Comparison of ENCODE assay signal across 12 mouse cellular contexts in the genomic region with DNA sequence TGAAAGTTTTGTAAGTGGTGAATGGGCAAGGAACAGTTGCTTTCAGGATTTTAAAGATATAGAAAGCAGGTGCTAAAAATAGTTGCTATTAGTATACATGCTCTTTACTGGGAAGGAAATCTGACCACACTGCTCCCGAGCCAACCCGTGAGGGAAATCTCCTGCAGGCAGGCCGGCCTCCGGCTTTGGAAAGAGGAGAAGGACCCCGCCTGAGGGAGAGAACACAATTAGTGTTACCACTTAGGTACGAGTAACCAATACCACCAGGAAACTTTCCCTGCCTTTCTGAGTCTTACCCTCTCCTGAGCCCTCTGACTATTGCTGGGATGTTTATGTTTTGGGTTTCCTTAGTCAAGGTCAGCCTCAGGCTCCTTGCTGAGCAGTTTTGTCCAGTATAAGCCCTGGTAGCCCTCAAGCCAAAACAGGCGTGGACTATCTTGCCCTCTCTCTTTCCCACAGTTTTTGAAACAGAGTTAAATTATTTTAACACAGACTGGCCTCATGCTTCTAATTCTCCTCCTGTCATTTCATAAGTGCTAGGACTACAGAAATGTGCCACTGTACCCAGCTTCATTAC. TPM values are rescaled to one million over a fixed set of nuclear protein-coding genes. Genes with fewer than 3 reads are reported as not detected.
DNase-seq lines count a peak whose midpoint lies in the region; ATAC-seq and TF ChIP-seq lines count a peak whose summit lies in the region.
"Had no signal": no experiment of that assay in that cellular context is flagged by ENCODE, and none has a peak within 500 bp of the region (broad histone marks: within the 10 kb centered on the region; RNA-seq: fewer than 3 reads in every experiment).

No protein-coding gene starts in this region.

- no peak overlapping the region for H3K4me3 ChIP-seq in kidney, adult 2 months (ENCODE audit: insufficient read depth, low read depth, low read length)
- no peak overlapping the region for H3K4me3 ChIP-seq in testis, adult 2 months (ENCODE audit: control insufficient read depth, low read depth, low read length)
- no peak overlapping the region for H3K4me3 ChIP-seq in stomach, postnatal 0 days (ENCODE audit: low read depth, low read length)
- H3K4me3 ChIP-seq: hindbrain, embryonic 10.5 days had no signal

- TF ChIP-seq EP300 in stomach, postnatal 0 days (optimal IDR thresholded peaks at IDR 0.05): no peak

- no peak for TF ChIP-seq POLR2A in kidney, adult 2 months (IDR thresholded peaks at IDR 0.05; ENCODE audit: low read depth, low read length)
- TF ChIP-seq POLR2A in testis, adult 2 months (IDR thresholded peaks at IDR 0.05; ENCODE audit: control insufficient read depth, low read depth, low read length): no peak

- no peak for TF ChIP-seq CTCF in kidney, adult 2 months (conservative IDR thresholded peaks at IDR 0.05; ENCODE audit: insufficient read depth, insufficient read length, low read depth, low read length)
- no peak for TF ChIP-seq CTCF in testis, adult 2 months (IDR thresholded peaks at IDR 0.05; ENCODE audit: control insufficient read depth, insufficient read depth, insufficient replicate concordance, low read depth, low read length)
- no peak for TF ChIP-seq CTCF in stomach, postnatal 0 days (IDR thresholded peaks at IDR 0.05; ENCODE audit: low read depth)

- H3K4me2 ChIP-seq in stomach, postnatal 0 days (replicated peaks; ENCODE audit: low read depth): no peak overlapping the region
- H3K4me2 ChIP-seq: liver, embryonic 11.5 days had no signal

- peak; percentile 29 for DNase-seq in embryo, embryonic 11 days
- no peak for DNase-seq in embryo, embryonic 9.5 days (ENCODE audit: extremely low spot score)
- peak; percentile 53 for DNase-seq in kidney, adult 2 months
- no peak for DNase-seq in kidney, postnatal 14 days
- no peak for DNase-seq in testis, postnatal 14 days (ENCODE audit: low spot score)
- no peak for DNase-seq in stomach, postnatal 0 days (ENCODE audit: low spot score)
- DNase-seq: thymus, postnatal 36 days had no signal

- H3K27ac ChIP-seq in kidney, adult 2 months (ENCODE audit: insufficient read depth, low read depth, low read length): peak overlapping the region; percentile 75
- H3K27ac ChIP-seq in testis, adult 2 months (ENCODE audit: control insufficient read depth, insufficient read depth, low read depth, low read length): peak overlapping the region; percentile 19; the same call in 1 of the 2 replicates
- peak overlapping the region; percentile 88 for H3K27ac ChIP-seq in stomach, postnatal 0 days (replicated peaks)

- no peak overlapping the region for H3K9ac ChIP-seq in stomach, postnatal 0 days (ENCODE audit: low read length)

- ATAC-seq in stomach, postnatal 0 days (ENCODE audit: low FRiP score, low TSS enrichment): no peak
- ATAC-seq in erythroblast, adult 5-6 weeks (replicated peaks; ENCODE audit: low FRiP score, poor library complexity, severe bottlenecking): no peak
- ATAC-seq: activated CD4-positive, CD25-positive, alpha-beta regulatory T cell, adult 4 months had no signal

- WGBS in kidney, adult 2 months: 66% methylated on average over 7 of the region's 7 CpGs
- 44% methylated on average over 7 of the region's 7 CpGs for WGBS in stomach, postnatal 0 days

- H3K36me3 ChIP-seq in kidney, adult 2 months (ENCODE audit: control insufficient read depth, insufficient read depth, low read length): no peaks in the 10 kb centered on the region; the same call in 1 of the 2 replicates
- 0 out of 2 replicates have a peak, but pooled peaks cover 1% of the 10 kb centered on the region for H3K36me3 ChIP-seq in testis, adult 2 months (ENCODE audit: control insufficient read depth, insufficient read depth, low read length)
- H3K36me3 ChIP-seq in stomach, postnatal 0 days (ENCODE audit: control insufficient read depth, insufficient read depth, low read length): no peaks in the 10 kb centered on the region; the same call in 1 of the 2 replicates

- no peaks in the 10 kb centered on the region for H3K9me3 ChIP-seq in stomach, postnatal 0 days (ENCODE audit: control insufficient read depth, low read length)

- H3K27me3 ChIP-seq in kidney, adult 2 months (replicated peaks; ENCODE audit: control insufficient read depth, insufficient read depth, low read length): no peaks in the 10 kb centered on the region
- no peaks in the 10 kb centered on the region for H3K27me3 ChIP-seq in testis, adult 2 months (ENCODE audit: control insufficient read depth, insufficient read depth, low read length)
- H3K27me3 ChIP-seq in stomach, postnatal 0 days (ENCODE audit: control insufficient read depth, insufficient read depth, low read length): no peaks in the 10 kb centered on the region

- peaks cover 25% of the 10 kb centered on the region for H3K4me1 ChIP-seq in kidney, adult 2 months (ENCODE audit: control insufficient read depth, insufficient read depth, low read length)
- H3K4me1 ChIP-seq in testis, adult 2 months (ENCODE audit: control insufficient read depth, insufficient read depth, low read length): peaks cover 6% of the 10 kb centered on the region; the same call in 1 of the 2 replicates
- peaks cover 22% of the 10 kb centered on the region for H3K4me1 ChIP-seq in stomach, postnatal 0 days (replicated peaks; ENCODE audit: control insufficient read depth, insufficient read depth)

RNA-seq across cellular contexts. Expression of gene Slc43a2, which starts 21.5 kb away (rescaled TPM):
- 148 and 174 TPM in 2 replicates for polyA plus RNA-seq in kidney, adult 2 months (2012; rRNA removed)
- polyA plus RNA-seq in testis, adult 2 months (2012; rRNA removed): 23.0 and 27.1 TPM in 2 replicates
- 5.7 and 6.4 TPM in 2 replicates for polyA plus RNA-seq in stomach, postnatal 0 days (2015; fragmentation: Nextera tagmentation; extraction: Ambion mirVana)
- total RNA-seq in erythroblast, adult 5-6 weeks (2015; ENCODE audit: low replicate concordance): 6.7 and 11.9 TPM in 2 replicates
- total RNA-seq in erythroblast, adult 5-6 weeks (2017; ENCODE audit: low replicate concordance): 9.1 and 14.9 TPM in 2 replicates

RNA-seq across cellular contexts. Expression of gene Pitpna, which starts 34.9 kb away (rescaled TPM):
- polyA plus RNA-seq in kidney, adult 2 months (2012; rRNA removed): 43.8 and 60.3 TPM in 2 replicates
- polyA plus RNA-seq in testis, adult 2 months (2012; rRNA removed): 39.4 and 41.3 TPM in 2 replicates
- polyA plus RNA-seq in stomach, postnatal 0 days (2015; fragmentation: Nextera tagmentation; extraction: Ambion mirVana): 79.3 and 84.3 TPM in 2 replicates
- 44.7 and 47.5 TPM in 2 replicates for total RNA-seq in erythroblast, adult 5-6 weeks (2015; ENCODE audit: low replicate concordance)
- 16.2 and 22.4 TPM in 2 replicates for total RNA-seq in erythroblast, adult 5-6 weeks (2017; ENCODE audit: low replicate concordance)

RNA-seq across cellular contexts. Expression of gene Scarf1, which starts 39.7 kb away (rescaled TPM):
- 13.3 and 17.3 TPM in 2 replicates for polyA plus RNA-seq in kidney, adult 2 months (2012; rRNA removed)
- 0.64 and 0.77 TPM in 2 replicates for polyA plus RNA-seq in testis, adult 2 months (2012; rRNA removed)
- 2.8 and 2.9 TPM in 2 replicates for polyA plus RNA-seq in stomach, postnatal 0 days (2015; fragmentation: Nextera tagmentation; extraction: Ambion mirVana)
- total RNA-seq in erythroblast, adult 5-6 weeks (2015; ENCODE audit: low replicate concordance): 0.42 TPM in 1 of 2 replicates, not detected in the other
- 0.42 and 1.4 TPM in 2 replicates for total RNA-seq in erythroblast, adult 5-6 weeks (2017; ENCODE audit: low replicate concordance)

RNA-seq across cellular contexts. Expression of gene Rilp, which starts 43.1 kb away (rescaled TPM):
- polyA plus RNA-seq in kidney, adult 2 months (2012; rRNA removed): 19.3 and 19.8 TPM in 2 replicates
- polyA plus RNA-seq in testis, adult 2 months (2012; rRNA removed): 0.58 and 0.94 TPM in 2 replicates
- 2.7 and 3.5 TPM in 2 replicates for polyA plus RNA-seq in stomach, postnatal 0 days (2015; fragmentation: Nextera tagmentation; extraction: Ambion mirVana)
- total RNA-seq in erythroblast, adult 5-6 weeks (2015; ENCODE audit: low replicate concordance): not detected in 2 replicates
- not detected in 2 replicates for total RNA-seq in erythroblast, adult 5-6 weeks (2017; ENCODE audit: low replicate concordance)
- polyA plus RNA-seq: activated CD4-positive, CD25-positive, alpha-beta regulatory T cell, adult 4 months had no signal

Comparison
In these comparisons a context has a peak if more than half of its experiments do, and no peak if none do; other contexts are left out.
1. DNase-seq: peak in embryo, embryonic 11 days (single experiment) and kidney, adult 2 months (single experiment); none in embryo, embryonic 9.5 days (single experiment), kidney, postnatal 14 days (single experiment), testis, postnatal 14 days (single experiment) and stomach, postnatal 0 days (single experiment).
2. H3K27ac ChIP-seq: peak in every context shown above with its lines; median percentile 88 in stomach, postnatal 0 days; 75 in kidney, adult 2 months; 19 in testis, adult 2 months.